Mouse (Mus musculus): ENCODE results near the gene Tbcd. TPM values are rescaled to one million over a fixed set of nuclear protein-coding genes. Genes with fewer than 3 reads are reported as not detected.

Tbcd gene
- polyA plus RNA-seq, 1 experiment from 2014 or later, result 35.1 TPM

DNA sequence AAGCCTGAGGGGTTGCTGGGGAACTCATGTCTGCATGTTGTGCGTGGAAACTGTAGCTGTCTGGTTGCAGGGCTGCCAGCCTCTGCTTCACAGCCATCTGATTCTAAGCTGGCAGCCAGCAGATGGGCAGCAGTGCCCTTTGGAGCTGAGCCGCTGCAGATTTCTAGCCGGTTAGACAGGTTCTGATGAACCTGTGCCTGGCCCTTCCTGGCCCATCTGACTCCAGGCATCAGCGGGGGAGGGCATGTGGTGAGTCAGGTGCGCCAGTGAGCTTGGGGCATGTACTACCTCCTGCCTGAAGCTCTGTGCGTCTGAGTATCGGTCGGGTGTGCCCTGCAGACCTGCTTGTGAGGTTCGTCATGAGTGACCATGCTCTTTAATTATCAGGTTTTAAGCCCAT, 92.2 kb downstream of the Tbcd start:
- no peaks in the 10 kb centered on the region for H3K27me3 ChIP-seq (ENCODE audit: control insufficient read depth, insufficient read depth, low read length)
- WGBS, result 83% methylated on average over 9 of the region's 9 CpGs
- no peak overlapping the region for H3K4me2 ChIP-seq (replicated peaks; ENCODE audit: low read depth, low read length)
- no peaks in the 10 kb centered on the region for H3K36me3 ChIP-seq (ENCODE audit: control insufficient read depth, insufficient read depth, low read length)
- H3K9me3 ChIP-seq (ENCODE audit: control insufficient read depth, low read length), result no peaks in the 10 kb centered on the region
- no peak overlapping the region; the same call in 1 of the 2 replicates for H3K9ac ChIP-seq (ENCODE audit: low read depth, low read length)
- H3K4me1 ChIP-seq (ENCODE audit: control insufficient read depth, insufficient read depth, low read length), result peaks cover 5% of the 10 kb centered on the region; the same call in 1 of the 2 replicates
- no peak overlapping the region for H3K4me3 ChIP-seq (ENCODE audit: low read length)
- peak overlapping the region; percentile 55; the same call in 1 of the 2 replicates for H3K27ac ChIP-seq (ENCODE audit: low read depth, low read length)
- ATAC-seq (ENCODE audit: low FRiP score, low TSS enrichment), result peak; percentile 66

- WGBS, result 60% methylated on average over 7 of the region's 7 CpGs
- H3K27me3 ChIP-seq (ENCODE audit: control insufficient read depth, insufficient read depth, low read length), result no peaks in the 10 kb centered on the region
- no peaks in the 10 kb centered on the region for H3K36me3 ChIP-seq (ENCODE audit: control insufficient read depth, insufficient read depth, low read length)
- ATAC-seq (ENCODE audit: low FRiP score, low TSS enrichment), result no peak
- H3K9ac ChIP-seq (ENCODE audit: low read depth, low read length), result no peak overlapping the region
- no peak overlapping the region for H3K4me3 ChIP-seq (ENCODE audit: low read length)
- peaks cover 14% of the 10 kb centered on the region; the same call in 1 of the 2 replicates for H3K4me1 ChIP-seq (ENCODE audit: control insufficient read depth, insufficient read depth, low read length)
- H3K9me3 ChIP-seq (ENCODE audit: control insufficient read depth, low read length), result no peaks in the 10 kb centered on the region
- no peak overlapping the region for H3K27ac ChIP-seq (ENCODE audit: low read depth, low read length)
- no peak overlapping the region for H3K4me2 ChIP-seq (replicated peaks; ENCODE audit: low read depth, low read length)
Measured at GRCm38 (mm10) chr11:121544755-121545397, 93.1 kb downstream of the Tbcd start.

- WGBS, result 78% methylated on average over 3 of the region's 3 CpGs
- no peak overlapping the region for H3K27ac ChIP-seq (ENCODE audit: low read depth, low read length)
Measured at GRCm38 (mm10) chr11:121545398-121546034, 93.8 kb downstream of the Tbcd start.

DNA sequence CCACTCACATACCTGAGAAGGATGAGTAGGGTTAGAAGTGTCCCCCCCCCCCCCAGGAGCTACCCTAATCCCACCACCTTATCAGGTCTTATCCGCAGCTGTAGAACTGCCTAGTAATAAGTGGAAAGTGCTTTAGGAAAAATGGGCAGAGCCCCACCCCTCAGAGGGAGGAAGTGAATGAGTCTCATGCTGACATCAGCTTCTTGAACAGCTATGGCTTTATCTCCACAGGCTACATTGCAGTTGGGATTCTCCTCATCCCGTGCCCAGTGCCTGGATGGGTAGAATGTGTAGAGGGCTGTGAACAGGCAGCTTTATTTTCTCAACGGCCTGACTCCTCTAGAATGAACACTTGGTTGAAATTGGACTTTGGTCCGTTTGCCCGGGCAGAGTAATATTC, 95.5 kb downstream of the Tbcd start:
- no peaks in the 10 kb centered on the region for H3K27me3 ChIP-seq (ENCODE audit: control insufficient read depth, insufficient read depth, low read length)
- H3K4me2 ChIP-seq (replicated peaks; ENCODE audit: low read depth, low read length), result no peak overlapping the region
- H3K9me3 ChIP-seq (ENCODE audit: control insufficient read depth, low read length), result no peaks in the 10 kb centered on the region
- H3K4me1 ChIP-seq (ENCODE audit: control insufficient read depth, insufficient read depth, low read length), result peaks cover 28% of the 10 kb centered on the region; the same call in 1 of the 2 replicates
- no peak overlapping the region for H3K4me3 ChIP-seq (ENCODE audit: low read length)
- H3K27ac ChIP-seq (ENCODE audit: low read depth, low read length), result no peak overlapping the region
- WGBS, result 87% methylated on average over 5 of the region's 5 CpGs
- H3K9ac ChIP-seq (ENCODE audit: low read depth, low read length), result no peak overlapping the region
- no peak for ATAC-seq (ENCODE audit: low FRiP score, low TSS enrichment)
- no peaks in the 10 kb centered on the region for H3K36me3 ChIP-seq (ENCODE audit: control insufficient read depth, insufficient read depth, low read length)

More at GRCm38 (mm10) chr11:121545398-121546034, 93.8 kb downstream of the Tbcd start:
- no peak overlapping the region for H3K9ac ChIP-seq (ENCODE audit: low read depth, low read length)
- no peaks in the 10 kb centered on the region for H3K9me3 ChIP-seq (ENCODE audit: control insufficient read depth, low read length)
- H3K36me3 ChIP-seq (ENCODE audit: control insufficient read depth, insufficient read depth, low read length), result no peaks in the 10 kb centered on the region
- H3K4me3 ChIP-seq (ENCODE audit: low read length), result no peak overlapping the region
- ATAC-seq (ENCODE audit: low FRiP score, low TSS enrichment), result no peak
- peaks cover 18% of the 10 kb centered on the region; the same call in 1 of the 2 replicates for H3K4me1 ChIP-seq (ENCODE audit: control insufficient read depth, insufficient read depth, low read length)
- no peaks in the 10 kb centered on the region for H3K27me3 ChIP-seq (ENCODE audit: control insufficient read depth, insufficient read depth, low read length)
- no peak overlapping the region for H3K4me2 ChIP-seq (replicated peaks; ENCODE audit: low read depth, low read length)

GRCm38 (mm10) chr11:121547925-121548324, 96.2 kb downstream of the Tbcd start:
- peaks cover 30% of the 10 kb centered on the region; the same call in 1 of the 2 replicates for H3K4me1 ChIP-seq (ENCODE audit: control insufficient read depth, insufficient read depth, low read length)
- no peaks in the 10 kb centered on the region for H3K36me3 ChIP-seq (ENCODE audit: control insufficient read depth, insufficient read depth, low read length)
- no peak for ATAC-seq (ENCODE audit: low FRiP score, low TSS enrichment)
- WGBS, result 92% methylated on average over 4 of the region's 4 CpGs
- H3K27me3 ChIP-seq (ENCODE audit: control insufficient read depth, insufficient read depth, low read length), result no peaks in the 10 kb centered on the region
- no peak overlapping the region for H3K4me3 ChIP-seq (ENCODE audit: low read length)
- H3K9me3 ChIP-seq (ENCODE audit: control insufficient read depth, low read length), result no peaks in the 10 kb centered on the region
- no peak overlapping the region for H3K4me2 ChIP-seq (replicated peaks; ENCODE audit: low read depth, low read length)
- no peak overlapping the region for H3K9ac ChIP-seq (ENCODE audit: low read depth, low read length)
- H3K27ac ChIP-seq (ENCODE audit: low read depth, low read length), result no peak overlapping the region

- no peak overlapping the region for H3K9ac ChIP-seq (ENCODE audit: low read depth, low read length)
- H3K4me3 ChIP-seq (ENCODE audit: low read length), result no peak overlapping the region
- H3K4me2 ChIP-seq (replicated peaks; ENCODE audit: low read depth, low read length), result no peak overlapping the region
- ATAC-seq (ENCODE audit: low FRiP score, low TSS enrichment), result peak; percentile 5; the same call in 1 of the 2 replicates
- H3K9me3 ChIP-seq (ENCODE audit: control insufficient read depth, low read length), result no peaks in the 10 kb centered on the region
- no peaks in the 10 kb centered on the region for H3K27me3 ChIP-seq (ENCODE audit: control insufficient read depth, insufficient read depth, low read length)
- WGBS, result 65% methylated on average over 12 of the region's 12 CpGs
- H3K27ac ChIP-seq (ENCODE audit: low read depth, low read length), result peak overlapping the region; percentile 8; the same call in 1 of the 2 replicates
- peaks cover 27% of the 10 kb centered on the region; the same call in 1 of the 2 replicates for H3K4me1 ChIP-seq (ENCODE audit: control insufficient read depth, insufficient read depth, low read length)
- no peaks in the 10 kb centered on the region for H3K36me3 ChIP-seq (ENCODE audit: control insufficient read depth, insufficient read depth, low read length)
Measured at GRCm38 (mm10) chr11:121548996-121549842, 97.5 kb downstream of the Tbcd start.

DNA sequence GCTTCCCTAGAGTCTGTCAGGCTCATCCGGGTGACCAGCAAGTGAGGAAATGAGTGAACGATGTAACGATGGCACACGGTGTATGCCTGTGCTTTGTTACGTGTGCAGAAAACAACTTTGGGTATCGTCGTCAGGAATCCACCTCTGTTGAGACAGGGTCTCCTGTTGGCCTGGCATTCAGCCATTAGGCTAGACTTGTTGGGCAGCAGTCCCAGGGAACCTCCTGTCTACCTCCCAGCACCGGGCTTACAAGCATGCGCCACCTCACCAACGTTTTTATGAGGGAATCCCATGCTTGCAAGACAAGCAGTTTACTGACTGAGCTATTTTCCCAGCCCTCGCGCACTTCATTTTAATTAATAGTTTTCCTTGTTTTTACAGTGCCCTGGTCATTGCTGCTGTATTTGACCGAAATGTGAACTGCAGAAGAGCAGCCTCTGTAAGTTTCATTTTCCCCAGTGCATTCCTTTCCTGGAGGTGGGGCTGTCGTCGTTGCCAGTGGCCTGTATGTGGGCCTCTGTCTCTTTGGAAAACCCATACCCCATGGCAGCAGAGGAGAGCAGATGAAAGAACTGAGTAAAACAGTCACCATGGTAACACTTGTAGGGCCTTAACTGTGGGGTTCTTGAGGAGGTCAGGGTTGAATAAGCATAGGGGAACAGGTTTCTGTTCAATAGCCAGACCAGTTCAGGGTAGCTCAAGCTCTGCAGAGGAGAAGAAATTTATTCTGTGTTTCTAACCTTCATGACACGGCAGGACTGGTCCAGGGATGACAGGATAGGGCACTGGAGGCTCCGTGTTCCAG, 98.3 kb downstream of the Tbcd start:
- H3K27ac ChIP-seq (ENCODE audit: low read depth, low read length), result peak overlapping the region; percentile 8; the same call in 1 of the 2 replicates
- H3K9me3 ChIP-seq (ENCODE audit: control insufficient read depth, low read length), result no peaks in the 10 kb centered on the region
- peaks cover 27% of the 10 kb centered on the region; the same call in 1 of the 2 replicates for H3K4me1 ChIP-seq (ENCODE audit: control insufficient read depth, insufficient read depth, low read length)
- no peaks in the 10 kb centered on the region for H3K27me3 ChIP-seq (ENCODE audit: control insufficient read depth, insufficient read depth, low read length)
- no peak overlapping the region for H3K4me3 ChIP-seq (ENCODE audit: low read length)
- WGBS, result 40% methylated on average over 17 of the region's 17 CpGs
- peak; percentile 70 for ATAC-seq (ENCODE audit: low FRiP score, low TSS enrichment)
- no peak overlapping the region for H3K4me2 ChIP-seq (replicated peaks; ENCODE audit: low read depth, low read length)
- H3K36me3 ChIP-seq (ENCODE audit: control insufficient read depth, insufficient read depth, low read length), result no peaks in the 10 kb centered on the region
- no peak overlapping the region for H3K9ac ChIP-seq (ENCODE audit: low read depth, low read length)

GRCm38 (mm10) chr11:121551206-121551799, 99.6 kb downstream of the Tbcd start:
- Histone ChIP-seq H3K9me3 (ENCODE audit: control insufficient read depth, low read length) (no peaks in the 10 kb centered on the region), H3K4me2 (replicated peaks; ENCODE audit: low read depth, low read length) (no peak overlapping the region), H3K36me3 (ENCODE audit: control insufficient read depth, insufficient read depth, low read length) (no peaks in the 10 kb centered on the region), H3K9ac (ENCODE audit: low read depth, low read length) (no peak overlapping the region), H3K4me3 (ENCODE audit: low read length) (no peak overlapping the region), H3K4me1 (ENCODE audit: control insufficient read depth, insufficient read depth, low read length) (peaks cover 27% of the 10 kb centered on the region; the same call in 1 of the 2 replicates), H3K27ac (ENCODE audit: low read depth, low read length) (peak overlapping the region; percentile 6; the same call in 1 of the 2 replicates), H3K27me3 (ENCODE audit: control insufficient read depth, insufficient read depth, low read length) (no peaks in the 10 kb centered on the region)
- WGBS, result 87% methylated on average over 5 of the region's 5 CpGs
- no peak for ATAC-seq (ENCODE audit: low FRiP score, low TSS enrichment)

Measured in kidney, embryonic 14.5 days (tissue).